Mouse (Mus musculus): ENCODE measurements around the gene Chst11. TPM values are rescaled to one million over a fixed set of nuclear protein-coding genes. Genes with fewer than 3 reads are reported as not detected.

Gene Chst11
- total and polyA plus RNA-seq, 2 experiments from 2014 or later: 0.57 to 6.6 TPM

DNA sequence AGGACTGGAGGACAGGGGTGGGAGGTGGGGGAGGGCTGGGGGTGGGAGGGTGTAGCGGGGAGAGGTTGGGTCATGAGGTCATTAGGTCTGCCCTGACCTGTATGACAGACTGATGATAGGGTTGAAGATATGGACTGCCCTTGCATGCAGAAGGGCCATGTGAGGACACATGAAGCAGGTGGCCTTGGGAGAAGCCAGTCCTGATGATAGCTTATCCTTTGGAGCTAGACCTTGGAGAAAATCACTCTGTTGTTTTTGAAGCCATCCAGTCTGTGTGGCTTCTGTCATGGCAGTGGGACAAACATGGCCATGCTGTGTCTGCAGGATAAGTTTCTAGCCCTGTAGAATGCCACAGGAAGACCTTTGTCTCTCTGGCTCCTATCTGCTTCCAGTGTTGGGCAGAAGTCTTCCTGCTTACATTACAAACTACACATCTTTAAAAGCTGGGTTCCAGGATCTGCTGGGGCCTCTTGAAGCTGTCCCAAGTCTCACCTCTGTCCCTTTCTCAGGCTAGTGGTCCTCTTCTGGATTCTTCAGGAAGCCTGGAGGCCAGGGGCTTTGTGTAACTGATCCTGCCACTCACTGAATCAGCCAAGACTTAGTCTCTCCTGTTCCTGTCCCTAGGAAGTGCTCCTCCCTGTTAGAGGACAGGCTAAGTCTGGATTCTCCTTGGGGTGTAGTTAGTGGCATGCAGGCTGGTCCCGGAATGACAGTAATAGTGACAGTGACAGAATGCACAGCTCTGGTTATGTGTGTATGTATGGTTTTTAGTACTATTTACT lies 58.4 kb downstream of the Chst11 start:
- Histone ChIP-seq H3K9ac (replicated peaks; ENCODE audit: low read depth, low read length) (0 out of 2 replicates have a peak overlapping the region, but pooled peaks have one; percentile 32), H3K4me1 (ENCODE audit: control insufficient read depth, insufficient read depth) (peaks cover 17% of the 10 kb centered on the region), H3K9me3 (replicated peaks; ENCODE audit: control insufficient read depth, low read length) (no peaks in the 10 kb centered on the region), H3K4me2 (ENCODE audit: low read depth, low read length) (no peak overlapping the region), H3K27me3 (ENCODE audit: control insufficient read depth, insufficient read depth, low read length) (no peaks in the 10 kb centered on the region), H3K36me3 (replicated peaks; ENCODE audit: control insufficient read depth, insufficient read depth, low read length) (no peaks in the 10 kb centered on the region), H3K4me3 (ENCODE audit: low read depth, low read length) (no peak overlapping the region), H3K27ac (ENCODE audit: low read depth) (peak overlapping the region; percentile 81)
- DNase-seq (ENCODE audit: low spot score) (no peak), ATAC-seq (ENCODE audit: insufficient read depth, low read depth) (peak; percentile 27; the same call in 1 of the 2 replicates)
- TF ChIP-seq CTCF (IDR thresholded peaks at IDR 0.05; ENCODE audit: low read depth): no peak
- 44% methylated on average over 2 of the region's 2 CpGs for WGBS

DNA sequence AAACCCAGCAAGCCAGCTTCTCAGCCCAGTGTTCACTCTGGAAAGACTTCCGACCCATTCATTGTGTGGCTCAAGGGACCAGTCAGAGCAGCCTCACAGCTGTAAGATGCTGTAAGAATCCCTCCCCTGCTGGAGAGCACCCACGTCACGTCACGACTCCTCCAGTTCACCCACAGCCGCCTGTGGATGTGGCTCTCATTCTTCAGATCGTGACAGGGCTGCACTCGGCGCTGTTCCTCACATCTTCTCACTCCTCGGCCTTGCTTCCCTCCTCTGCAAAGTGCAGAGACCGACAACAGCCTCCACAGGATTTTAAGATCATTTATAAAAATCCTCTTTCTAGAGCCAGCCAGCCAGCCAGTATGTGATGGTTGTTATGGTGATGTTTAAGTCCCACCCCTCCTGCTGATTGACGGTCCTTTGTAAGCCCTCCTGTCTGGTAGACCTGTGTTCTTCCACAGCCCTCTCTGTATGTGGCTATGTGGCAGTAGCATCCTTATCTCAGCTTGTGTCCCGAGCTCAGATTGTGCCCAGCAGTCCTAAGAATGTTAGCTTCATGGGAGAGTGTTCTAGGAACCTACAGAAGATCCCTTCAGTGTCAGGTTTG lies 64.0 kb downstream of the Chst11 start:
- Histone ChIP-seq H3K9me3 (replicated peaks; ENCODE audit: control insufficient read depth, low read length) (no peaks in the 10 kb centered on the region), H3K36me3 (replicated peaks; ENCODE audit: control insufficient read depth, insufficient read depth, low read length) (no peaks in the 10 kb centered on the region), H3K9ac (replicated peaks; ENCODE audit: low read depth, low read length) (no peak overlapping the region), H3K27ac (ENCODE audit: low read depth) (no peak overlapping the region), H3K4me2 (ENCODE audit: low read depth, low read length) (no peak overlapping the region), H3K27me3 (ENCODE audit: control insufficient read depth, insufficient read depth, low read length) (no peaks in the 10 kb centered on the region), H3K4me1 (ENCODE audit: control insufficient read depth, insufficient read depth) (no peaks in the 10 kb centered on the region), H3K4me3 (ENCODE audit: low read depth, low read length) (no peak overlapping the region)
- 70% methylated on average over 12 of the region's 12 CpGs for WGBS
- DNase-seq (ENCODE audit: low spot score): no peak
- no peak for ATAC-seq (ENCODE audit: insufficient read depth, low read depth)
- TF ChIP-seq CTCF (IDR thresholded peaks at IDR 0.05; ENCODE audit: low read depth) (no peak), EP300 (IDR thresholded peaks at IDR 0.05; ENCODE audit: low read depth) (no peak)

DNA sequence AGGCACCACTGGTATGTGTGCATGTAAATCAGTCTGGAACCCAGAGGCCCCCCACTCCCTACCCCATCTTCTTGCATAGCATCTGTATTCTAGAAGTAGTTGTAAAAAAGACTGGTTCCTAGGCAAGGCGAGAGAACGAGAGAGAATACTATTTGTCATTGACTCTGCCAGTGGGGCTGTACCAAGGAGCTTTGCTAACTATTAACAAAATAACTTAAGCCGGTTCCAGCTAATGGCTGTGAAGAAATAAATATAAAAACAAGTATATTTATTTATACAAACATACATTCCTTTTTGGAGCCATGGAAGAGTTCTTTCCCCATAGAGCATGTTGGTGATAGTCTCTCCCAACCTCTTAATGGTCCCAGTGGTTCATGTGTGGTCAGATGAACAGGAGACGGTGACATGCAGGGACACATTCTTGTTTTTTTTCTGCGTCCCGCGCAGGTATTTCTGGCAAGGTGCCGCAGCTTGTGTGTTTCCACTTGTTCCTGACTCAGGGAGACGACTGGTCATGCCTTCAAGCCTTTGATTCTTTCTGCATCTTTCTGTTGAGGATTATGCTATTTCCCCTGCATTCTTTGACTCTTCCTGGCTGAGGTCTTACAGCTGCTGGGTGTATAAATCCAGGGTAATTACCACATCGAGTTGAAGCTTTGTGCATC lies 68.7 kb downstream of the Chst11 start:
- Histone ChIP-seq H3K4me3 (ENCODE audit: low read depth, low read length) (no peak overlapping the region), H3K27me3 (ENCODE audit: control insufficient read depth, insufficient read depth, low read length) (no peaks in the 10 kb centered on the region), H3K4me1 (ENCODE audit: control insufficient read depth, insufficient read depth) (peaks cover 7% of the 10 kb centered on the region; the same call in 1 of the 2 replicates), H3K9me3 (replicated peaks; ENCODE audit: control insufficient read depth, low read length) (no peaks in the 10 kb centered on the region), H3K4me2 (ENCODE audit: low read depth, low read length) (no peak overlapping the region), H3K27ac (ENCODE audit: low read depth) (no peak overlapping the region), H3K36me3 (replicated peaks; ENCODE audit: control insufficient read depth, insufficient read depth, low read length) (no peaks in the 10 kb centered on the region), H3K9ac (replicated peaks; ENCODE audit: low read depth, low read length) (no peak overlapping the region)
- DNase-seq (ENCODE audit: low spot score) (no peak), ATAC-seq (ENCODE audit: insufficient read depth, low read depth) (no peak)
- TF ChIP-seq CTCF (IDR thresholded peaks at IDR 0.05; ENCODE audit: low read depth): no peak
- TF ChIP-seq EP300 (IDR thresholded peaks at IDR 0.05; ENCODE audit: low read depth): no peak
- 86% methylated on average over 10 of the region's 10 CpGs for WGBS

DNA sequence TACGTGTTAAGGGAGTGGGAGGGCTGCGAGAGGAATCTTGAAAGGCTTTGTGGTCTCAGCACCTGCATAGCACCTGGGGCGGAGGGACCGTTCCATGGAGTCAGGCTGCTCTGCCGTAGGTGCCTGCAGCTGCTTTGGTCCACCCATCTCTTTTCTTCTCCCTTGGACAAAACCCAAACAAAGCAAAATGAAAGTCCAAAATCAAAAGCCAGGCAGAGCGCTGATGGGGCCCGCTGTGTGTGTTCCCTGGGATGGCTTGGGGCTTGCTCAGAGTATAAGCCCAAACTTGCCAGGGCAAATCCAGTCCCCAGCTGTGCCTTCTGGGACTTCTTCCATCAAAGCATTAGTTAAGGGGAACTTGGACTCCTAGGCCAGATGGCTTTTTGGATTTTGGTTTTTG lies 71.0 kb downstream of the Chst11 start:
- peaks cover 25% of the 10 kb centered on the region for H3K4me1 ChIP-seq (ENCODE audit: control insufficient read depth, insufficient read depth)
- no peak overlapping the region for H3K27ac ChIP-seq (ENCODE audit: low read depth)
- no peak overlapping the region for H3K4me3 ChIP-seq (ENCODE audit: low read depth, low read length)
- 83% methylated on average over 7 of the region's 7 CpGs for WGBS
- H3K9ac ChIP-seq (replicated peaks; ENCODE audit: low read depth, low read length): no peak overlapping the region
- H3K9me3 ChIP-seq (replicated peaks; ENCODE audit: control insufficient read depth, low read length): no peaks in the 10 kb centered on the region
- no peak overlapping the region for H3K4me2 ChIP-seq (ENCODE audit: low read depth, low read length)
- ATAC-seq (ENCODE audit: insufficient read depth, low read depth) (no peak), DNase-seq (ENCODE audit: low spot score) (no peak)
- no peak for TF ChIP-seq CTCF (IDR thresholded peaks at IDR 0.05; ENCODE audit: low read depth)
- TF ChIP-seq EP300 (IDR thresholded peaks at IDR 0.05; ENCODE audit: low read depth): no peak
- no peaks in the 10 kb centered on the region for H3K27me3 ChIP-seq (ENCODE audit: control insufficient read depth, insufficient read depth, low read length)
- H3K36me3 ChIP-seq (replicated peaks; ENCODE audit: control insufficient read depth, insufficient read depth, low read length): no peaks in the 10 kb centered on the region

DNA sequence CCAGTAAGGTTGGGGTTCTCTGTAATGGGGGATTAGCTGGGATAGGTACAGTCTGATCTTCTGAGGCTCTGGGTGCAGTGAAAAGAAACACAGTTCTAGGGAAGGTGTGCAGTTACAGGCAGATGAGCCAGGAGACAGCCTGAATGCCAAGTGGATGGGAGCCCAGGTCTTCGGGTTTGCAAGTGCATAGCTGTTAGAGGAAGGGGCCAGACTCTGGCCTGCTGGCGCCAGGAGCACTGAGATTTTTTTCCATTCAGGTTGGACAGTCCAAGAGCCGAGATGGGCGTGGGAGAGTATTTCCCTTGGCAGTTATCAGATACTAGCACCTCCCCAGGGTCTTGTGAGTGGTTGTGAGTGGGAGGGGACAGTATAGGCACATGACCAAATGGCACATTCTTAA lies 71.6 kb downstream of the Chst11 start:
- DNase-seq (ENCODE audit: low spot score): no peak

More for the DNA sequence above, 71.6 kb downstream of the Chst11 start:
- no peak overlapping the region for H3K4me3 ChIP-seq (ENCODE audit: low read depth, low read length)
- no peak overlapping the region for H3K4me2 ChIP-seq (ENCODE audit: low read depth, low read length)
- peaks cover 27% of the 10 kb centered on the region for H3K4me1 ChIP-seq (ENCODE audit: control insufficient read depth, insufficient read depth)
- H3K27ac ChIP-seq (ENCODE audit: low read depth): no peak overlapping the region
- ATAC-seq (ENCODE audit: insufficient read depth, low read depth): no peak
- no peak overlapping the region for H3K9ac ChIP-seq (replicated peaks; ENCODE audit: low read depth, low read length)
- no peak for TF ChIP-seq CTCF (IDR thresholded peaks at IDR 0.05; ENCODE audit: low read depth)
- no peak for TF ChIP-seq EP300 (IDR thresholded peaks at IDR 0.05; ENCODE audit: low read depth)
- no peaks in the 10 kb centered on the region for H3K36me3 ChIP-seq (replicated peaks; ENCODE audit: control insufficient read depth, insufficient read depth, low read length)
- H3K27me3 ChIP-seq (ENCODE audit: control insufficient read depth, insufficient read depth, low read length): no peaks in the 10 kb centered on the region
- WGBS: 57% methylated on average over 4 of the region's 4 CpGs
- no peaks in the 10 kb centered on the region for H3K9me3 ChIP-seq (replicated peaks; ENCODE audit: control insufficient read depth, low read length)
